Mouse (Mus musculus) gastrocnemius, adult 8-10 months (tissue): ENCODE data around the gene Syne1. TPM values are rescaled to one million over a fixed set of nuclear protein-coding genes. Genes with fewer than 3 reads are reported as not detected.

Experiments
- DNase-seq, 2 experiments: peaks; one replicate each; pipeline ENCODE4 v3.0.0; 2022; ENCODE audit warnings: low spot score in 2 of 2
- total RNA-seq, 4 experiments: library from RNA; stranded (reverse); gene quantifications; 2 replicates each; pipeline ENCODE4 v1.2.4; 2022

Syne1 gene
- total RNA-seq, 4 experiments from 2014 or later = 46.7 to 73.1 (median 66.3) TPM

DNA sequence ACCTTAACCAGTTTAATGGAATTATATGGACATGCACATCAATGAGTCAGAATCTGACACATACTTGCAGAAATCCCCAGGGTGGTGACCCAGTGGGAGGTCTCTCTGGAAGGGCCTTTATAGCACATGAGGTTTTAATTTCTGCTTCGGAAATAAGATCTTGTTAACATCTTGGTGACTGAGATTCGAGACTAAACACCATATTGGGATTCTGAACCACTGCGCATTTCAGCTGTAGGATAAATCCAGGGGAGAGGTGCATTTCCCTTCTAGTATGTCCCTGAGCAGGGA is 480.4 kb downstream of the Syne1 start:
- no peak for DNase-seq

DNA sequence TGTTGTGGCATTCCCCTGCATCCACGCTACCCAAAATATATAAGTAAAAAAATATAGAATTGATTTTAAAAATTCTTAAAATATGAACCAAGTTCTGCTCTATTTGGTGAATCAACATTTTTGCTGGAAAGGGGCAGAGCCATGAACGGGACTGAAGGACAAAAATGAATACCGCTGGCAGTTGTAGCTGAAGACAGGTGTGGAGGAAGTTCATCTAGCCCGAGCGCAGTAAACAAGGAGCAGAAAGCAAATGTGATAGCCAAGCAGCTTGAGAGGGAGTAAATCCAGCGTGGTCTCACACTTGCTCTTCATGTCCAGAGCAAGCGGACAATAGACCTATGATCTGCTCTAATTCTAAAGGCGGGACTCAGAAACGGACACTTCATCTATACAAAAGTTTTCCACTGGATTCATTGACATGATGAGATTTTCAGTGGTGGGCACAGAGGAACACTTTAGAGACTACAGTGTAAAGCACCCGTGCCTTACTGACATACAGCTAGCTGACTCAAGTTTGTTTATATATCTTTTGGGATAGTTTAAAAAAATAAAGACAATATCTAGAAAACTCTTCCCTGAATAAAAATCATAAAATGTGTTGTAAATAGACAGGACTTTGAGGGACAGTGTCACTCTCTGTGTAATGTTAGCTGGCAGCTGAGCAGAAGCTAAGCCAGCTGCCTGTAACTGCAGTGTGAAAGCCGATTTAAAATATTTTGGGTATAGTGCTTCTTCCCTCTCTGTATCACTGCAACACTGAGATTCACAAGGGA is 480.9 kb downstream of the Syne1 start:
- DNase-seq = no peak

DNA sequence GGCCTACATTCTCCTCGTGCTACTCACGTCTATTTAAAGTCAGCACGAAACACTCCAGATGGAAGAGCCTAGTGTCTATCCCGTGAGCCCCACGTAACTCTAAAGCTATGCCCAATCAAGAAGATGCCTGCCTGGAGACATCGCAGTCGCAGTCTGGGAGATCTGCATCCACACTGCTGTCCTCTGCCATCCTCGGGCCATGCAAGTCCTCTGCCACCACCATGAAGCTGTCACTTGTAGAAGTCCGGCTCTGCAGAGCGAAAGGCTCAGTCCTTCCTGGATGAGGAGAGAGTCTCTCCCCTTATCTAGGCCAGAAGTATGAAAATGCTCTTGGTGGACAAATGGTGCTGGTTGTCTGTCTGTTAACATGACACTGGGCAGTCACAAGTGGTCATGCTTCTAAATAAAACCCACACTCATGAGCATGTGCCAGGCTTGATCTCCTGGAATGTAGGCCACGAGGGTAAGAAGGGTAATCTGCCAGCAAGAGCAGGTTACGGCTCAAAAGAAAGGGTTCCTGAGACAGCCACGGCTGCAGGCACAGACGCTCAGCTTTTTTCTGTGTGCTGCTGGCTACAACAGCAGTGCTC is 482.5 kb downstream of the Syne1 start, which contains the start of gene Gm10097:
Gene Gm10097, plus strand, starts transcription at position 517 of the 590 bp plus-strand sequence.
- peak; percentile 50 to 60 for DNase-seq

DNA sequence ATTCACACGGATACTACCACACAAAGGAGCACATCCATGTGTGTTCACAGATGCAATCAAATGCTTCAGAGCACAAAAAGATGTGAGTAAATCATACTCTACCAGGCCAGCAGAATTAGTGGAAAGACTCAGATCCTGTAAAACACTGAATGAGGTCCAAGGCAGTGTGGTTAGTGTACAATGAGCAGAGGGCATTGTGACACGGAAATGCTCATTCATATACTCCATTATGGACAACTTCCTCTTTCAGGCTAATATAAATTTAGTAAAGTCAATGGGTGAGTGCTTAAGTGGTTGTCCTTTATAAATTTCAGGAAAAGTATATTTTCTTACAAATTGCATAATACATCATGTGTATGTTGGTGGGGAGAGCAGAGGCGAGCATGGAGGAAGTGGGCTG is 484.2 kb downstream of the Syne1 start:
- DNase-seq = no peak

DNA sequence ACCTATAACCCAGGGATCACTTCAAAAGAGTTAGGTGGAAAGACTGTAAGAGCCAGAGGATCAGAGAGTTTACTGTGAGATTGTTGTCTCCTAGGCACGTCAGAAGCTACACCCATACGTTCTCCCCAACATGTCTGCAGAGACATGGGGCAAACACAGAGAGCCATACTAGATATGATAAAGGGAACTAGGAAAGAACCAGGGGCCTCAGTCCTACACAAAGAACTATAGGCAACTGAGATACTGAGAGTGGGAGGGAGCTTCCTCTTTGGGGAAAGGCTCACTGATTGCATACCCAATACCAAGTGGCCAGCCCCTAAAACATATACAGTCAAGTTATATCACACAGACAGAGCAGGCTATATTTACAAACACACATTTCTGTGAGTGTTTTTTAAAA is 491.3 kb downstream of the Syne1 start:
- no peak for DNase-seq

DNA sequence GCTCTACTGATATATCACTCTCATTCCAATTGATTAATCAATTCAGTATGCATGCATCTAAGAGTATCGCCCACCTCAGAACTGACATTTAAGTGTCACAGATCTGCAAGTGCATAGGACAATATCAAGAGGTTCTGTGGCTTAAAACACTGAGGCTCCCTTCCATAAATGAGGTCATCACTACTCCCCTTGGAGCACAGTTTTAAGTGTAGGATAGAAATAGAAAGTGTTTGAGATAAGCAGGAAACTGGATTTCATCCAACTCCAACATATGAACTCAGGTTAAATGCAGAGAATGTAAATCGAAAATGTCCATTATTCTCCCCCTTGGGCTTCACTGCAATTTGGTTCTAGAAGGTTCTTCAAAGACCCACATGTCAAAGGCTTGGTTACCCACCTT is 492.4 kb downstream of the Syne1 start:
- no peak for DNase-seq

DNA sequence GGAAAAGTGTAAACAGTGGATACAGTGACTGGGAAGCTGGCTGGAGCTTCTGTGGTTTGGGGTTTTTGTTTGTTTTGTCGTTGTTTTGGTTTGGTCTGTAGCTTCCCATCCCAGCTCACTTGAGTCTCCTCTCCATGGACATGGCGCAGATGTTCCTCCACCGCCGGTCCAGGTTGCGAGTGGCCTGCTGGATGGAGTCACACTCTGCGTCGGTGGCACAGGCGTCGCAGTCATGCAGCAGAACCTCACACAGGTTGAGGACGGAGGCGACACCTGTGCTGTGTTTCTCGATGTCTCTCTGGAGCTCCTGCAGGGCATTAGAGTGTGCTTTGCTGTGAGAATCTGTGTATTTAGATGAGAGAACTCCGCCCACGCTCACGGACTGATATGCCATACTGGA is 493.6 kb downstream of the Syne1 start:
- no peak for DNase-seq

DNA sequence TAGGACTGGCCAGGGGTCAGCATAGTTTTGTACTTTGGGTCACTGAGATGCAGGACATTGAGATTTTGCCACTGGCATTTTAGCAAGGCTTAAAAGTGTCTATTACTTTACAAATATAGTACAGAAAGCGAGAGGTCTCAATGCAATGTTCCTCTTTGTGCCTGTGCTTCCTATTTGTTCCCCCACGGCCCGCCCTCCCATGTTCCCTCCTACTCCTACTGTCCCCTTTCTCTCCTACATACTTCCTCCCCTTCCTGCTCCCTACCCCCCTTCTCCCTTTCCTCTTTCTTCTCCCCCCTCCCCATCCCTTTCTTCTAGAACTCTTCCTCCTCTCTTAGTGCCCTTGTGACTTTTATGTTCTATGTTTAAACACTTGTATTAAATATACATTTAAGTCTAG is 494.3 kb downstream of the Syne1 start:
- no peak for DNase-seq

DNA sequence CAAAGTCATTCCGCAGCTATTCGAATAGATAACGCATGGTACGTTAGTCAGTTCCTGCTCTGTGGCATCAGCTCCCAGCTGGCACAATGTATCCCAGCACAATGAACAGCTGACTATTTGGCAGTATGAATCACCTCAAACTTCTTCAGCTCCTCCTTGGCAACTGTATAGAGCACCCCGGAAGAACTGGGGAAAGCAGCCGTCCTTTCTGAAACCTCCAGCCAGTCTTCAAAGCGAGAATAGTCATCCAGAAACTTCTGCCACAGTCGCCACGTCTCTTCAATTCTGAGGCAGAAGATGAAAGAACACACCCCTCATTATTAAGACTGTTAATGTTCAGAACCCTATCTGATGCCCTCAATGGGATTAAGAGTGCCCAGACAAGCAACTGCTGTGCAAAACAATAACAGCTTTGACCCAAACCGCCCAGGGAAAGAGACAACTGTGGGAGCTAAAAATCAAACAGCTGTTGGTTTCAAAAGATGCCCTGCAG is 495.0 kb downstream of the Syne1 start:
- DNase-seq = no peak

DNA sequence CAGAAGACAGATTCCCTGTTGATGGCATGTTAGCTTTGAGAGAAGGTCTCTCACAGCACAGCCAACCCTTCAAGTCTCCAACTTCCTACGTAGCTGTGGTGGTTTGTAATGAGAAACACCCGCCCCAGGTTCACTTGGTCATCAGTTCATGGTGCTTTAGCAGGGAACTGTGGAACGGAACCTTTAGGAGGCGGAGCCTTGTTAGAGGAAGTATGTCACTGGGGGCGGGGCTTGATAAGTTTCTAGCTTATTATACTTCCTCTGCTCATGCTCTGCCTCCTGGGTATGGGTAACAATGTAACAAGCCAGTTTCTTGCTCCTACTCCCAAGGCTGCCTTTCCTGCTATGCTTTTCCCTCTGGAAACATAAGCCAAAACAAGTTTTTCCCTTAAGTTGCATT is 505.6 kb downstream of the Syne1 start:
- no peak for DNase-seq

DNA sequence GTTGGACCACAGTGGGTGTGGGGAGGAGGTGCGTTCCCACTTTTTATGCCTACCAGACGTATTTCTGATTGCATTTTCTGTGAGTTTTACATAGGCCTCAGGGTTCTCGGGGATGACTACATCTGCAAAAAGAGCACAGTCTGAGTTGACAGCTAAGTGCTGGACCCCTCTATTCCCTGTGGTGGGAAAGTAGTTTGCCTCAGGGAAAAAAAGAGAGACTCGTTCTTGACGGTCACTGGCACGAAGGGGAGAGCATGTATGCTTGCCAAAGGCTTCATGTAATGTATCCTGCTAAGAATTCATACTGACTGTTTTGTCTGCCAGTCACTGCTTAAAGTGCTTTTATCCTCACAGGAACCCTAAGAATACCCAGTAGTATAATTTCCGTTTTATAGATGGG is 506.1 kb downstream of the Syne1 start:
- DNase-seq = no peak

DNA sequence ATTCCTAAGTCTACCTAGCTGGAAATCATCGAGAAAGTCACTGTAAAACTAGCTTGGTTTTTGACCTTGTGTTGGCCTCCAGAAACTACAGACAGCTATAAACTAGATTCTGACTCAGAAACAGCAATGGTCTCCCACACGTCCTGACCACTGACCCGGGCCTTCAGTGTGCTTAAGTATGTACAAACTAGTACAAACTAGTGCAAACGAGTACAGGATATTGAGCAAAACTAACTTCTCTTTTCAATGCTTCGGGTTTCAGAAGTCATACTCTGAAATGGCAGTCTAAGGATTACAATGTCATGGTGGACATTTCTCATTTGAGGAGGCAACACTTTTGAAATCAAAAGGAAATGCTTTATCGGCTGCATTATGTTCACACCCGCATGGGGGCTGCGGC is 506.8 kb downstream of the Syne1 start:
- DNase-seq = no peak

DNA sequence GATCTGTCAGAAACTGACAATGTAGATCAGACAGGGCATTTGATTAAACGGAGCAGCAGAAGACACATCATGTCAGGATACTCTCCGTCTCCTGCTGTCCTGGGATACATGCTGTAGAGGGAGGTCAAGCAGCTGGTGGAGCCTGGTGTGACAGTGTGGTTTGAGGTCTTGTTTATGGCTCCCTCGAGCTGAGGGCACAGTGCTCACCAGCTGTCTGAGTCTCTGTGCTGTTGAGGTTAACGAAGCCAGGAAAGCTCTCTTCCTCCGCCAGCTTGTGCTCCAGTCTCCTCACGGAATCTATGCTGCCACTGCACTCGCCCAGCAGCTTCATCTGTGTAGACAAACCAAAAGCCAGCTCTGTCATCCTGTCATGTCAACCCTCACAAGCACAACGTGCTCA is 510.0 kb downstream of the Syne1 start:
- no peak for DNase-seq

DNA sequence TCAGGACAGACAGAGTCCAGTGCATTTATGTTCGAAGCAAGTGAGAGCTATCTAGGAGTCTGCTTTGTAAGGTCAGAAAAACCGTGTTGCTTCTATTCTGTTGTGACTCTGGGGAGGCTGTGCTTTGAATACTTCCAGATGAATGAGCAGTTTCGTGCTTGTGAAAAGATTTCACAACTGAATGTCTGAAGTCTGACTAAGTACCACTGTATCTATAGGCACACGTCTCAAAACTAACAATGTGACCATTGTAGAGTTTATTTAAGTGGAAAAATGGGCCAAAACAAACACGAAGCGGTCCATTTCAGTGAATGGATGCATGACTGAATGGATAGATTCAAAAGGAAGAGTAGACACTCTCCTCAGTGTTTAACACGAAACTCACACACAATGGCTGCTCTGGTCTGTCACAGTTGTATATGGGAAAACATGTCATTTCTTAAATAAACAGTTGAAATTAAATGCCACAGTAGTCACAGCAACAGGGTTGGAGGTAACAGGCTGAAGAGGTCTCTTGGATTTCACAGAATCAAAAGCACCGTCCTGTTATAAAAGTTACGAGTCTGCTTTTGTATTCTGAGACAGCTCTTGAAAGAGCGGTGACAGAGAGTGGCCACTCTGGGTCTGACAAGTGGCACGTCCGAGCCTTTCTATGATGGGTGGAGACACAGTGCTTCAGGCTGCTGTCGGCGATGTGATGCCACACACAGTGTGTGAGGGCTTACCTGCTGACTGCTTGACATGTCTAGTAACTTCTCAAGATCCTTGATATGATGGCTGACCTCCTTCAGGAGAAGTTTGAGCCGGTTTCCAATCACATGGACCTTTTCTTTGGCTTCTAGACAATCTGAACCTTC is 518.9 kb downstream of the Syne1 start:
- DNase-seq = no peak

DNA sequence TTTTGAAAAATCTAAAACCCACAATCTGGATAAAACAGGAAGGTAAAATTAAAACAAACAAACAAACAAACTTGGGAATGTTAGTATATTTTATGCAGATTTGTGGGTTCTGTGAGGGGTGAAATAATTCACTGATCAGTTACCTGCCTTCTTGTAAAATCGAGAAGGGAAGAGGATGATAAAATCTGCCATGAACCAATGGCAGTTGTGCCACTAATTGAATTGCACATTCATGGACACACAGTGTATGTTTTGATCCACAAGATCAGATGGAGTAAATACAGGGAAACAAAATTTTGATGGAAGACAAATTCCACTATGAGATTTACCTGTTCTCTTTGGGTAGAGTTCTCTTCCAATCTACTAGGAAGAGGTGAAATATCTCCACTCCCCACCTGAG is 521.4 kb downstream of the Syne1 start:
- no peak for DNase-seq

DNA sequence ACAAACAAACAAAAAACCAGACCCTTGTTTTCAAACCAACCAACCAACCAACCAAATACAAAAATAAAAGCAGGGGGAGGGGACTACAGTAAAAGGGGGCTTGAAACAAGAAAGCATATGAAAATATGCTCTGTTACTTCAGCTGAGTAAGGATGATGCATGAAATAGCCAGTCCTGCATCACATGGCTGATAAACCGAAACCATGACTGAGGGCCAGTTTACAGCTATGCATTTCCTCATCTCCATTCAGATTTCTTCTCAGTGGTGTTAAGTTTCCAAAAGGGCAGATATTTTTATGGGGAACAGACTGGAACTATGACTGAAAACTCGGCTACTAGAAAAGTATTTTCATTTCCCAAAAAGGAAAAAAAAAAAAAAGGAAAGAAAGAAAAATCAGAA is 522.1 kb downstream of the Syne1 start:
- no peak for DNase-seq

DNA sequence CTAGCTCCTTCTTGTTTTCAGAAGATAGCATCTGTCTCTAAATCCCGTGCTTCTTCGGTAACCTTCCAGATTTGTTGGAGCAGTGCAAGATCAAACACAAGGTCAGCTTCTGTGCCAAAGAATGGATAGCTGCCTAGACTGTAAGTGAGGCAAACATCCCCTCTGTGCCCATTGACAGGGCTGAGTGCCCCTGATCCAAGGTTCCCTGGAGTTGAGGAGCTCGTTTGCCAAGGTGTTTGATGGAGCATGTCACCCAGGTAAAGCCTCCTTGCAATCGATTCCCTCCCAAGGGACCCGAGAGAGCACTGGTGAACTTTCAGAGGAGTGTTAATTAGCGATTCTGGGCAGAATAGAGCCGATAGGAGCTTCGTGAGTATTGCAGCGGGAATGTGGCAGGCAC is 523.0 kb downstream of the Syne1 start:
- DNase-seq = no peak

DNA sequence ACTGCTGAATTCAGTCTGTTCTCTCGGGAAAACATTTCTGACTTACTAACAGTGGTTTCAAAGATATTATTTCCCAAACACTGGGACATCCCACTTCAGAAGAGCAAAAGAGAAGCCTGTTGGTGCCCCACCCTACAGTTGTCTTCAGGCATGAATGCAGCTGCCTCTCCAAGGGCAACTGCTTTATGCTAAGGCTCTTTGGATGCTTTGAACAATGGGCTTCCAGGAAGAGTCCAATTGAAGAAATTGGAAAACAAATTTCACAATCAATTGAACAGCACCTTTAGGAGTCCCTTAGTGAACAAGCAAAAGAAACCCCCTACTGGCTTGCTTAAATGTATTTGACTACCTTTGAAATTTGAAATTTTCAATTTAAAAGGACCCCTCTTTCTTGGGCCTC is 524.1 kb downstream of the Syne1 start:
- no peak for DNase-seq

DNA sequence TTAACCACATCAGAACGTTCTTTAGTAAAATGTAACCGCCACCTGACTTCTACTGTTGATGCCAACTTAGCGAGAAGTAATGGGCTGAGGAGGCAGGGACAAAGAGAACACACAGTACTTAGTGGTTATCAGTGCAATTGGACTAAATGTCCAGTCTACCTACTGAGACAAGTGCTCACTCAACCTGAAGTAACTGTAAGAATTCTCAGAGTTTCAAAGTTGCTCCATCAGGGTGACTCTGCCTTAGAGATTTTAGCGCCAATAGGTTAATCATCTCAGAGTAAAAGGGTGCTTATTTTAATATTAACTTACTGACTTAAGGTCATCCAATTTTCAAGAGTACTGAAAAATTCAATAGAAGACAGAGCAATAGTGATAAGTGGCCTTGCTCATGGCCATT is 525.4 kb downstream of the Syne1 start:
- no peak for DNase-seq

DNA sequence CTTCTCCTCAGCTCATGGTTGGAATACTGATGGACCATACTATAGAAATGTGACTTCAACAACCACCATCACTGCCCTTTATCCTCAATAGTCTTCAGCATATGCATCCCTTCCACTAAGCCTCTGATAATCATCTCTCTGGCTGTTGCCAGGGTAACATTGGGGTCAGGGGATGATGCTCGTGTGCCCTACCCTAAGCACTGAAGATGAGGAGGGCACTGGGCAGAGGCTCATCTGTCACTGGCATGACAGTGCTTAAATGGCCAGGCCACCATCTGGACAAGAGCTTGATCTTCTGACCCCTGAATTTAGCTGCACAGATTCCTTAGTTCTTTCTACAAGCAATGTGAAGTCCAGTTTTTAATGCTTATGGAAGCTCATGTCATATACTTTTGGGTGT is 534.1 kb downstream of the Syne1 start:
- no peak for DNase-seq

DNA sequence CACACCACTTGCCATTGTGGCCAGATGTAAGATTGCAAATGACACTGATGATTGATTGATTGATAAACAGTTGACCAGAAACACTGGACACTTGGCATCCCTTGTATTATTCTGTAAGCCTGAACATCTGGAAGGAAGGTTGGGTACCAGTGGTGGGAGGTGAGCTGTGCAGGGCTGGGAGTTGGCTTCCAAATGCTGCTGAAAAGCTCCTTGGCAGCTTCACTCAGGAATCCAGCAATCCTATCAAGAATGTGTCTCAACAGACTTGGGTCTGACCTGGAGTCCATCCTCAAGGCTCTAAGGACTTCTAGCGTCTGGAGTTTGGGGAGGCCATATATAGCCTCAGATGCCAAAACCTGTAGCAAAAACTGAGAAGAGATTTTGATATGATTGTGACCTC is 536.3 kb downstream of the Syne1 start:
- DNase-seq = no peak

DNA sequence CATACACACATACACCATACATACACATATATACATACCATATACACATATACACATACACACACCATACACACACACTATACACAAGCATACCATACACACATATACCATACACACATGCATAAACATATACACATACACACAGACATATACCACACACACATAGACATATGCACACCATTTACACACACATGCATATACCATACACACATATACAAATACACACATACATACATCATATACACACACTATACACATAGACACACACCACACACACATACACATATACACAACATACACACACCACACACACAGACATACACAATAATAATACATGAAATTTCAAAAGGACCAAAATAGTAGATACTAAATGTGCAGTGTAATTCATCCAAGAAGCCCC is 539.3 kb downstream of the Syne1 start:
- DNase-seq = no peak
